Mouse (Mus musculus) liver, embryonic 14.5 days (tissue): ENCODE results near the gene Fgf8.

Source experiments
- CTCF ChIP-seq: IDR thresholded peaks from 2 replicates; pipeline ENCODE4 v1.5.1; 2016; ENCODE audit warnings: antibody characterized with exemption, low read depth, control low read depth
- EP300 ChIP-seq: IDR thresholded peaks from 2 replicates; pipeline ENCODE4 v1.6.1; 2016; ENCODE audit warnings: antibody characterized with exemption, low read depth

- TF ChIP-seq CTCF (no peak), EP300 (no peak)
Observed at GRCm38 (mm10) chr19:45787450-45787849, 44.7 kb upstream of the Fgf8 start.
